Mouse (Mus musculus) hindlimb bud, embryonic 11.5 days (tissue): Measurements from ENCODE around the gene Zfand6.
A peak's percentile ranks its signal among the peaks of the same experiment; 100 is the strongest.

Experiments
- DNase-seq: peaks from one replicate; pipeline ENCODE4 v3.0.0-alpha.2; 2012; ENCODE audit warnings: low read depth, low spot score; ENCODE audit errors: extremely low spot score

Gene Zfand6

DNA sequence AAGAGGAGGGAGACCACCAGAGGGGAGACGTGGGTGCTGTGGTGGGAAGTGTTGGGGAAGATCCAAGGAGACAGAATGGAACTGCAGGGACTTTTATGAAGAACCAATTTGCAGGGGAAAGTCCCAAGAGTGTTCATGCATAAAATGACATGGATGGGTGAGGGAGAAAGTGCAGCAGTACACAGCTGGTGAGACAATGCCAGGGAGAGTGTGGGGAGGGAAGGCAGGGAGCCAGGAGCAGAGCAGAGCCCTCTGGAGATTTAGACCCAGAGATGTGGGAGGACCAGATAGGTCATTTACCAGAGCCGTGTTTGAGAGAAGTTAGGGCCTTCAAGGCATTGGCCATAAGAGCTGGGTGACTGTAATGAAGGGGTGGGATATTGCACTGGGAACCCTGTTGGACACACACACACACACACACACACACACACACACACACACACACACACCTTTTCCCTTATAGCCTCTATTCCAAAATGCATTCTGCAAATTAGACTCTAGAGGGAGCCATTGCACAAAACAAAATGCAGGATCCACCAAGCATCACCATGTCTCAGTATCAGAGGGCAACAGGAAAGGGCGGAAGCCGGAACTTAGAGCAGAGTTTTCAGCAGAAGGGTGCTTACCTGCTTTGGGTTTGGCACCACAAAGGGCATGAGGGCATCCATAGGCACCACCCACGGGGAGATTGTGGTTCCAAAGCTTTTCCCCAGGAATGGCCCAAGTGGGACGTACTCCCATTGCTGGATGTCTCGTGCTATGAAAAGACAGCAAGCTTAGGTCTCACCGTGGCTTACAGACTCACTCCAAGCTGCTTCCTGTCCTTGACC, 95.5 kb downstream of the Zfand6 start:
- DNase-seq: peak; percentile 77

DNA sequence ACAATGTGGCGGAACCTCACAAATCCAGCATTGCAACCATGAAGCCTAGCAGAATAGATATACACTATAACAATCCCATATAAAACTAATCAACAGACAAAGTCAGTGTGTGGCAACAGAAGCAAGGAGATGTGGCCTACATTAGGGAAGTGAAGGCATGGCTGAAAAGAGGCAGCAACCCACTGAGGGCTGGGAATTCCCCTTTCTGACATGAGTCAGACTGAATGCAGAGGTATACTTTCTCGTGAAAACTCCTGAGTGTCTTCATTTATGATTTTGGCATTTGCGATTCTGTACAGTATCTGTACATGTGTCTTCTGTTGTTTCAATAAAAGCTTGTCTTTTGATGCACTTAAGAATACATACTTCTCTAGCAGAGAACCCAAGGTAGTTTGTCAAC, 98.4 kb downstream of the Zfand6 start:
- DNase-seq: no peak

DNA sequence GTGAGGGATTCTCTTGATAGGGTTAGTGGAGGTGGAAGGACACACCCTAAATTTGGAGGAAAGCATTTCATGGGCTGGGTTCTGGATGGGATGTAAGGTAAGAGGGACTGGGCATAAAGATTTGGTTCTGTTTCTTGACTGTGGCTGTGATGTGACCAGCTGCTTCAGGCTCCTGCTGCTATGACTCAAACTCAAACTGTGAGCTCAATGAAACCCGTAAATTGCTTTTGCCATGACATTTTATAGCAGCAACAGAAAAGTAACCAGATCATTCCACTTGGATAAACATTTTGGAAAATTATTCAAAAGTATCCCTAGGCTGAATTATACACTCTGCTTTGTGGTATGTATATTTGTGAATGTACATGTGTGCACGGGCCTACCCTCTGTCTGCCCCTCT, 99.1 kb downstream of the Zfand6 start:
- no peak for DNase-seq

DNA sequence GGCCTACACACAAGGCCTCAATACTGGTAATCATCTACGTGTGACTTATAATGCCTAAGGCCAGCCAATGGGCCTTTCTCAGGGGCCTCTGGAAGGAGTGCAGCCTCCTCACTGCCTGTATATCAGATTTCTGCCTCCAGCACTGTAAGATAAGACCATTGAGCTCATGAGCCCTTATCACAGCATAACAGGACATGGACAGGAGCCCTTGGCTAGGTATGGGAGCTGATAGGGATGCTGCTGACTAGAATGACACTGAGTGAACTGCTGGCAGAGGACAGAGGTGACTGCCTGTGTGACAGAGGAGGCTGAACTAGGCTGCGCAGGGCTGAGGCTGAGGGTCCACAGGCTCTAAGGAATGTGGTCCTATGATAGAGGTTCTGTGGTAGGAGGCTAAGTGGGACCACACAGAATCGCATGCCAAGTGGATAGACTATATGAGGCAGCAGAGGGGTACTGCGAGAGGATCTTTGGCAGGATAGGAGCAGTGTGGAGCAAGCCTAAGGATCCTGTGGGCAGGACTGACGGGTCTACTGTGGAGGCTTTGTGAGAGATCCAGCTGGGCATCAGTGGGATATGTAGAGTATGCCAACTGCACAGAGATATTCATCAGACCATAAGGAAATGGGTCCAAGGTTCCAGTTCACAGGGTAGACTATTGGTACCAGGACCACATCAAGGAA, 102.5 kb downstream of the Zfand6 start:
- no peak for DNase-seq

DNA sequence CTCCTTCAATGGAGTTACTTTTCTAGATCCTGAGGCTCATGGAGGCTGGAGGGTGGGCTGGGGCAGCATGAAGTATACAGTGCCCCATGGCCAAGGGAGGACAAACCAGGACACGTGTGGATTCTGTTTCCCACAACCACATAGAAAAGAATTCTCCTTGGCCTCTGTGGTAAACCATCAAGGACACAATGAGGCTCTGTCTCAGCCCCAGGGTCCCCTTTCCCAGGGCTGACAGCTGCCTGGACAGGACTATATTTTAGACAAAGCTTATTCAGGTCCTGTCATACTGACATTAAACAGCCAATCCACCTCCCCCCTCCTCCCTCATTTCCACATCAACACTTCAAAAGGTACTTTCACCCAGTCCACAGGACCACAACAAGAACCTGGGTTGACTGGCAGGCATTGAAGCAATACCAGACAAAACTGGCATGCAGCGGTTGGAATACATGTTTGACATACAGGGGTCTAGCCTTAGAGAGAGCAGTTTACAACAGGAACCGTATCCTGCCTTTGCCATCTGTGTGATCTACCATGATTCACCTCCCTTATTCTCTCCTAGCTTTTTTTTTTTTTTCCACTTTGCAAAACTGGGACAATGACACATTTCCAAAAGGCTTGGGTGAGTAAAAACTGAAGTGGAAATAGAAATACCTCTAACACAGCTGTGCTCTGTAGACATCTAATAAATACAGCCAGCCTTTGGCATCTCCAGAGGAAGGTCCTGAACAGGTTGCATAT, 103.2 kb downstream of the Zfand6 start:
- no peak for DNase-seq

DNA sequence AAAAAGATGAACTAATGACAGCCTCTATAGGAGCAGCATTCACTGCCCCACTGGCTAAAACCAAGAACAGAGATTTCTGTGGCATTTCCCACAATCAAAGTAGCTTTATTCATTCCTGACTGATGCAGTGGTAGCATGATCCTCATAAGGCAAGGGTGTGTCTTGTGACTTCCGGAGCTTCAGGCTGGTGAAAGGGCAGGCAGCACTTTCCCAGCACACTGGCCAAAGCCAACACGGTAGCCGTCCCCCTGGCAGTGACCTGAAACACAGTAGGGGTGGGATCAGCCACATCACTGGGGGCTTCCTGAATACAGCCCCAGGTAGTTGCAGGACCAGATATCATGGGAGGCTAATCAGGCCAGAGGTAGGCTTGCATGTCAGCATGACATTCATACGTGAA, 104.7 kb downstream of the Zfand6 start:
- DNase-seq: no peak

DNA sequence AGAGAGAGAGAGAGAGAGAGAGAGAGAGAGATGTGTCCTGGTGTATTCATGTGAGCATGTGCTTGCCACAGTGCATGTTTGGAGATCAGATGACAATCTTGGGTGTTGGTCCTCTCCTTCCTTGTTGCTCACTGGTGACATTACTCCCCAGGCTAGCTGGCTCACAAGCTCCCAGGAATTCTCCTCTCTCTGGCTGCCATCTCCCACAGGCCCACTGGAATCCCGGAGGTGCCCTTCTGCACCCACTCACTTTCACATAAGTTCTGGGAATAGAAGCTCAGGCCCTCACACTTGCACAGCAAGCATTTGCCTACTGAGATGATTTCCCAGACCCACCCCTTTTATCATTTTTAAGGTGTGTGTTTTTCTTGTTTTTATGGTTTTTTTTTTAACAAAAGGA, 110.0 kb downstream of the Zfand6 start:
- no peak for DNase-seq

DNA sequence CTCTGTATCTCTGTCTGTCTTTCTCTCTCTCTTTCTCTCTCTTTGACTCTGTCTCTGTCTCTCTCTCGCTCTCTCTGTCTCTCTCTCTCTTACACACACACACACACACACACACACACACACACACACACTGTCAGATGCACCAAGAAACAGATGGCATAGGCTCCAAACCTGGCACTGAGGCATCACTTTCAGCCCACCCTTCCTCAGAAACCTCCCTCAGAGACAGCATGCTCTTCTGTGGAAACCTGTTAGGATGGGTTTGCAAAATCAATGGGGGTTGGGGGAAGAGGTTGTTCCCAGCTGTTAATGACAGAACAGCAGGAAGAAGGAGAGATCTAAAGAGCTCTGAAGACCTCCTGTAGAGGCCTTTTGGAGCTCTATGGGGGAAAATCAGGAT, 110.9 kb downstream of the Zfand6 start:
- DNase-seq: no peak

DNA sequence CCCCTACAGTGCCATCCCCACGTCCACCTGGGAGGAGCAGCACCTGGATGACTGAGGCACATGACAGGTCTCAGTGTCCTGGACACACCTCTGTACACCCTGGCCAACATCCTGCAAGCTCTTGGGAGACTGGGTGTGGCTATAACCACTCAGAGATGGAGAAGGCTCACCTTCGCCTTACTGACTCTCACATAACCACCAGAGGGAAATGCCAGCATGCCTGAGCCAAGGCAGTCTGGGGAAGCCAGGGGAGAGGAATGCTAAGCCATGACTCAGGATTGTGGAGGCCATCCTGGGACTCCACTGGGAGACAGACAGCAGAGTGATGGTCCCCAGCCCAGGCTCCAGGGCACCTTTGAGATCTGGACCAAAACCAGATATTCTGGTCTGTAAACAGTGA, 112.7 kb downstream of the Zfand6 start:
- no peak for DNase-seq

DNA sequence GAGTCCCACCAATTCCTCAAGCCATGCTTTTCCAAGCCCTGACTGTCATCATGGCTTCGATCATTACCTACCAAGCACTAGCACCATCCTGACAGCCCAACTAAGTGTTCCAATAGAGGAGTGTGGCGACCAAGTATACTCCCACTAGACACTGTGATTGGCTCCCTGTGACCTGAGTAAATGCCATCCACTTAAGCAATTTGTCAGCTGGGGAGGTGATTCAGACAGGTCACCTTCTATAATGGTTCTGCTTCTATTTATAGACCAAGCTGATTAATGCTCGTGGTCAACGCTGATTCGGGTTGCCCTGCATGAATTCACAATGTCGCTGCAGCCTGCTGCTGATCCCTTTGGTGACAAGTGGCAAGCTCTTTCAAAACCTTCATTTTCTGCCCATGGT, 123.6 kb downstream of the Zfand6 start:
- DNase-seq: no peak

DNA sequence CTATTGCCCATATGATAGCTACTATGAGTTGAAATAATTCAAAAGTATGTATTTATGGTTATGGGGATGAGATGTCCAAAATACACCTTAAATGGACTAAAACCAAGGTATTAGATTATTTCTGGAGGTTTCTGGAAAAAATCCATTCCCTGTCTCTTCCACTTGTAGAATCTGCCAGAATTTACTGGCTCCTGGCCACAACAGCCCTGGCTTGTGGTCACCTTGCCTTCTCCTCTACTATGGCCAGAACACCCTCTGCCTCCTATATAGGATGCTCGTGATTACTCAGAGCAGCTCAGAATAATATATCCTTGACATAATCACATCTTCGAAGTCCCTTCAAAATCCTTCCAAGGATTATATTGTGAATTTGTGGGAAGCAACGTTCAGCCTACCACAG, 125.5 kb downstream of the Zfand6 start:
- no peak for DNase-seq
